Mouse (Mus musculus) hindbrain, embryonic 14.5 days (tissue): Measurements from ENCODE around the gene Scyl2. TPM values are rescaled to one million over a fixed set of nuclear protein-coding genes. Genes with fewer than 3 reads are reported as not detected.

Experiments
- ATAC-seq: fragments of 200-750 bp; cut with Nextera tagmentation; 2 replicates; pipeline ENCODE4 v1.8.0; 2017; ENCODE audit warnings: moderate number of reproducible peaks, mild to moderate bottlenecking, moderate TSS enrichment, moderate library complexity; ENCODE audit not compliant: low FRiP score
- DNase-seq: peaks from one replicate; pipeline ENCODE4 v3.0.0-alpha.2; 2015; ENCODE audit warnings: low spot score
- H3K27ac ChIP-seq: fragments of 300-500 bp; sonication (generic); 2 replicates; pipeline ENCODE4 v1.5.1; 2014; ENCODE audit warnings: mild to moderate bottlenecking, moderate library complexity
- H3K27me3 ChIP-seq: fragments of 300-500 bp; sonication (generic); 2 replicates; pipeline ENCODE4 v1.6.1; 2014; ENCODE audit warnings: mild to moderate bottlenecking, low read length, mixed read lengths; ENCODE audit not compliant: control insufficient read depth, insufficient read depth
- H3K36me3 ChIP-seq: fragments of 300-500 bp; sonication (generic); replicated peaks from 2 replicates; pipeline ENCODE4 v1.6.1; 2014; ENCODE audit not compliant: control insufficient read depth, insufficient read depth
- H3K4me1 ChIP-seq: fragments of 300-500 bp; sonication (generic); replicated peaks from 2 replicates; pipeline ENCODE4 v1.6.1; 2014; ENCODE audit warnings: antibody characterized with exemption, low read length, mixed read lengths; ENCODE audit not compliant: control insufficient read depth, insufficient read depth
- H3K4me2 ChIP-seq: fragments of 300-500 bp; sonication (generic); replicated peaks from 2 replicates; pipeline ENCODE4 v1.6.1; 2014; ENCODE audit warnings: mild to moderate bottlenecking, moderate library complexity
- H3K4me3 ChIP-seq: fragments of 300-500 bp; sonication (generic); replicated peaks from 2 replicates; pipeline ENCODE4 v1.5.1; 2014; ENCODE audit warnings: mild to moderate bottlenecking, low read length
- H3K9ac ChIP-seq: fragments of 300-500 bp; sonication (generic); 2 replicates; pipeline ENCODE4 v1.6.1; 2014
- H3K9me3 ChIP-seq: fragments of 300-500 bp; sonication (generic); 2 replicates; pipeline ENCODE4 v1.6.1; 2016; ENCODE audit warnings: low read length; ENCODE audit not compliant: control insufficient read depth
- WGBS: fragments of 180-500 bp; shearing (Covaris S2); extraction: QIAGEN DNeasy Blood & Tissue Kit; methylation state at CpG from one replicate; pipeline ENCODE4 v1.1.7; 2014; 5-methylcytosine and 5-hydroxymethylcytosine counted together
- polyA plus RNA-seq: library from polyadenylated mRNA; unstranded; fragments of >200 nt; fragmentation: Nextera tagmentation; extraction: Ambion mirVana; gene quantifications from 2 replicates; pipeline ENCODE4 v1.2.1, GENCODE M21; 2014

Scyl2 gene
- polyA plus RNA-seq, result 15.6 and 18.5 TPM in 2 replicates

DNA sequence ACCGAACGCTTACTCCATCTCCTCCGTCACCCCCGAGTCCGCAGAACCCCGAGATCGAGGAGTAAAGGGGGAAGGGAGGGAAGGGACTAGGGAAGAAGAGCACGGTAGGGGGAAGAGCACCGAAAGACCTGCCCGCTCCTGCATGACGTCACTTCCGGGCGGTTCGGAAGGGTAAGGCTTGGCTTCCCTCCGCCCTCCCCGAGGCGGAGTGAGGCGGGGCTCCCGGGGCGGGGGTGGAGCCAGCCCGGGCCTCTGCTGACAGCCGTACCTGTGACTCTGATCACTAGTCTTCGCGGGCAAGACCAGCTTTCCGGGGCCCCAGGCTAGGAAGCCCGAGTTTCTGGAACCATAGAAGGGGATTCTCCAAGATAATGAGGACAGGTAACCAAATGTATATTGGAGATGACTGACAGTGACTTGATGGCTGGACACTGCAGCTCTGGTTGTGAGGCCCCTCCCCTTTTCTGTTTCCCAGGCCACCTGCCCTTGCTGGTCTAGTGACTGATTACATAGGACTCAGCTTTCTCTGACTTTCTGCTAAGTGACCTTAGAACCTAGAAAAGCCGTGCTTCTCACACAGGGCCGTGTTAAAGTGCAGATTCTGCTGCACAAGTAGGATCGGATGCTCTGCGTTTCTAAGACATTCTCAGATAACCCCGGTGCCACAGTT lies at the start of gene Scyl2:
TSS of gene Scyl2 (minus strand) at position 147 of the 670 bp plus-strand sequence.
- Histone ChIP-seq H3K4me1 (peaks cover 15% of the 10 kb centered on the region), H3K9me3 (no peaks in the 10 kb centered on the region), H3K4me3 (peak within 1 kb of the TSS; percentile 93), H3K27ac (peak within 1 kb of the TSS; percentile 71), H3K9ac (peak within 1 kb of the TSS; percentile 90), H3K4me2 (peak within 1 kb of the TSS; percentile 79), H3K36me3 (peaks cover 3% of the 10 kb centered on the region; the same call in 1 of the 2 replicates), H3K27me3 (no peaks in the 10 kb centered on the region)
- 6% methylated on average over 31 of the region's 31 CpGs for WGBS
- DNase-seq (peak; percentile 97), ATAC-seq (peak; percentile 99)

GRCm38 (mm10) chr10:89732001-89732794 lies 46.1 kb upstream of the Scyl2 start, which contains the start of gene Actr6:
TSS of gene Actr6 (minus strand) at chr10:89732295.
- WGBS, result 1% methylated on average over 49 of the region's 49 CpGs
- H3K27ac ChIP-seq, result peak within 1 kb of the TSS; percentile 82
- H3K9me3 ChIP-seq, result no peaks in the 10 kb centered on the region
- peak within 1 kb of the TSS; percentile 77 for H3K4me2 ChIP-seq
- H3K36me3 ChIP-seq, result peaks cover 5% of the 10 kb centered on the region
- peak; percentile 96 for DNase-seq
- H3K9ac ChIP-seq, result peak within 1 kb of the TSS; percentile 70
- peaks cover 11% of the 10 kb centered on the region for H3K4me1 ChIP-seq
- H3K4me3 ChIP-seq, result peak within 1 kb of the TSS; percentile 57
- no peaks in the 10 kb centered on the region for H3K27me3 ChIP-seq
- peak; percentile 99 for ATAC-seq

DNA sequence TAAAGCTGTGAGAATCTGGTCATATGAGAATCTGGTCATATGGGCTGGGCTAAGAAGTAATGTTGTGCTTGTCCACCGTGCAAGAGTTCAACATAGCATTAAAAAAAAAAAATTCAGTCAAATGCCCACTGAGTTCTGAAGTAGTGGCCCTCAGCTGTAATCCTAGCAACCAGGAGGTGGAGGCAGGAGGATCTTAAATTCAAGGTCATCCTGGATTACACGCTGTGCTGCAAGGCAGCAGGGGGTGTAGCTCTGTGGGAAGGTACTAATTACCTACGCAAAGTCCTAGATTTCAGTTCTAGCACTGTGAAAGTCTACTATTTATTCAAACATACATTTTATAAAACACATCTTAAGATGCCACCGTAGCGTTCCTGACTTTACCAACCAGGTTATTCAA lies 45.3 kb upstream of the Scyl2 start:
- Histone ChIP-seq H3K9ac (peak overlapping the region; percentile 70), H3K4me2 (peak overlapping the region; percentile 77), H3K36me3 (peaks cover 11% of the 10 kb centered on the region), H3K4me3 (peak overlapping the region; percentile 57), H3K27me3 (no peaks in the 10 kb centered on the region), H3K9me3 (no peaks in the 10 kb centered on the region), H3K27ac (0 out of 2 replicates have a peak overlapping the region, but pooled peaks have one; percentile 82), H3K4me1 (peaks cover 11% of the 10 kb centered on the region)
- WGBS, result 16% methylated on average over 5 of the region's 5 CpGs
- DNase-seq (no peak), ATAC-seq (0 out of 2 replicates have a peak, but pooled peaks have one; percentile 4)

DNA sequence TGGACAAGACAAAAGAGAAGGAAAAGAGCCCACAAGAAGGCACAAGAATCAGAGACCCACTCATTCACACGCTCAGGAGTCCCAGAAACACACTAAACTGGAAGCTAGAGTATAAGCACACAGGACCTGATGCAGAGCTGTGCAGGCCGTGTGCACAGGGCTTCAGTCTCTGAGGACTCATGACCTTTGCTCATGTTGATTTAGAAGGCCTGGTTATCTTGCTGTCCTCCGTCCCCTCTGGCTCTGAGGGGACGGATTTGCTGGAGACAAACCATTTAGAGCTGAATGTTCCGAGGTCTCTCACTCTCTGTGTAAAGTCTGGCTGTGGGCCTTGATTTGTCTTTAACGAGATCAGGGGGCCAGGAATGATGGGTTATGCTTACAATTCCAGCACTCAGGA lies 44.3 kb upstream of the Scyl2 start:
- no peak overlapping the region for H3K27ac ChIP-seq
- DNase-seq (no peak), ATAC-seq (no peak)
- peaks cover 21% of the 10 kb centered on the region for H3K36me3 ChIP-seq
- WGBS, result 90% methylated on average over 6 of the region's 6 CpGs
- no peak overlapping the region for H3K4me3 ChIP-seq
- no peaks in the 10 kb centered on the region for H3K9me3 ChIP-seq
- no peaks in the 10 kb centered on the region for H3K27me3 ChIP-seq
- H3K4me2 ChIP-seq, result no peak overlapping the region
- no peak overlapping the region for H3K9ac ChIP-seq
- H3K4me1 ChIP-seq, result peaks cover 11% of the 10 kb centered on the region

GRCm38 (mm10) chr10:89722247-89723195 lies 36.4 kb upstream of the Scyl2 start:
- H3K9ac ChIP-seq, result no peak overlapping the region
- peaks cover 51% of the 10 kb centered on the region for H3K36me3 ChIP-seq
- DNase-seq (no peak), ATAC-seq (no peak)
- H3K4me3 ChIP-seq, result no peak overlapping the region
- 95% methylated on average over 14 of the region's 14 CpGs for WGBS
- no peak overlapping the region for H3K4me2 ChIP-seq
- no peaks in the 10 kb centered on the region for H3K4me1 ChIP-seq
- no peaks in the 10 kb centered on the region for H3K27me3 ChIP-seq
- no peak overlapping the region for H3K27ac ChIP-seq
- H3K9me3 ChIP-seq, result no peaks in the 10 kb centered on the region

GRCm38 (mm10) chr10:89720796-89721195 lies 34.7 kb upstream of the Scyl2 start:
- no peaks in the 10 kb centered on the region for H3K9me3 ChIP-seq
- H3K4me1 ChIP-seq, result no peaks in the 10 kb centered on the region
- no peaks in the 10 kb centered on the region for H3K27me3 ChIP-seq
- no peak overlapping the region for H3K9ac ChIP-seq
- no peak for DNase-seq
- no peak overlapping the region for H3K4me2 ChIP-seq
- H3K4me3 ChIP-seq, result no peak overlapping the region
- no peak for ATAC-seq
- no peak overlapping the region for H3K27ac ChIP-seq
- H3K36me3 ChIP-seq, result peaks cover 46% of the 10 kb centered on the region
- 97% methylated on average over 3 of the region's 3 CpGs for WGBS

DNA sequence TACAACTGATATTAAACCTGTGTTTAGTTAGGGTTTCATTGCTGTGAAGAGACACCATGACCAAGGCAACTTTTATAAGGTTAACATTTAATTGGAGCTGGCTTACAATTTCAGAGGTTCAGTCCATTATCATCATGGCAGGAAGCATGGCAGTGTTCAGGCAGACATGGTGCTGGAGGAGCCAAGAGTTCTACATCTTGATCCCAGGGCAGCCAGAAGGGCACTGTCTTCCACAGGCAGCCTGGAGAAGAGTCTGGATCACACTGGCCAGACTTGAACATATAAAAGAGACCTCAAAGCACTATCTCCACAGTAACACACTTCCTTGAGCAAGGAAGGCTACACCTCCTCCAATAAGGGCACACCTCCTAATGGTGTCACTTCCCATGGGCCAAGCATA lies 34.2 kb upstream of the Scyl2 start:
- Histone ChIP-seq H3K4me3 (no peak overlapping the region), H3K4me1 (no peaks in the 10 kb centered on the region), H3K4me2 (no peak overlapping the region), H3K36me3 (peaks cover 46% of the 10 kb centered on the region), H3K9me3 (no peaks in the 10 kb centered on the region), H3K27me3 (no peaks in the 10 kb centered on the region), H3K27ac (no peak overlapping the region), H3K9ac (no peak overlapping the region)
- DNase-seq (no peak), ATAC-seq (no peak)

DNA sequence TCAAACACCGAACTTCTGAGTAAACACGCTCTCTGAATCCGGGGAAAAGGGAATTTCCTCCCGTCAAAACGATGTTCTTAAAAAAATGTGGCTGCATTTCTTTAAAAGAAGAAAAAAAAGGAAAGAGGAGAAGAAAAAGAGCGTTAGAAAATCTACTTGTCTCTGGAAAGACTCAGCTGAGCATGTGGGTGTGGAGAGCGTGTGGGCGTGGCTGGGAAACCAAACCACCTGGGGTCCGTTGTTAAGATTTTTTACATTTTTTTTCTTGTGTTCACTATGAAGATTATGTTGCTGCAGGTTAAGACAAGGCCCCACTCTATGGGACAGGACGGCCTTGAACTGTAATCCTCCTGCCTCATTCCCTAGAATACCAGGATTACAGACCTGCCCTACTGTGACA lies 28.8 kb upstream of the Scyl2 start:
- no peaks in the 10 kb centered on the region for H3K9me3 ChIP-seq
- H3K4me2 ChIP-seq, result no peak overlapping the region
- no peak overlapping the region for H3K27ac ChIP-seq
- WGBS, result 91% methylated on average over 10 of the region's 10 CpGs
- H3K36me3 ChIP-seq, result peaks cover 58% of the 10 kb centered on the region
- no peak overlapping the region for H3K4me3 ChIP-seq
- H3K4me1 ChIP-seq, result no peaks in the 10 kb centered on the region
- ATAC-seq, result no peak
- no peak overlapping the region for H3K9ac ChIP-seq
- no peak for DNase-seq
- no peaks in the 10 kb centered on the region for H3K27me3 ChIP-seq
